Mouse (Mus musculus) olfactory bulb, adult 2 months (tissue): ENCODE results near the gene Arhgap24.

Experiments used
- CTCF ChIP-seq: fragments of 200-500 bp; IDR thresholded peaks from 2 replicates; pipeline ENCODE4 v1.5.1; 2012; ENCODE audit warnings: low read depth, mild to moderate bottlenecking, low read length, moderate library complexity; ENCODE audit not compliant: insufficient read depth
- POLR2A ChIP-seq: fragments of 200-500 bp; IDR thresholded peaks from 2 replicates; pipeline ENCODE4 v1.6.1; 2012; ENCODE audit warnings: mild to moderate bottlenecking, low read depth, low read length, moderate library complexity; ENCODE audit not compliant: insufficient read depth

GRCm38 (mm10) chr5:102504557-102504956 lies 23.4 kb downstream of the Arhgap24 start:
- TF ChIP-seq POLR2A, result no peak
- TF ChIP-seq CTCF, result no peak
